Mouse (Mus musculus) stomach, embryonic 14.5 days (tissue): ENCODE measurements around the gene Pdx1. TPM values are rescaled to one million over a fixed set of nuclear protein-coding genes. Genes with fewer than 3 reads are reported as not detected.

ENCODE experiments used
- ATAC-seq: fragments of 200-750 bp; cut with Nextera tagmentation; 2 replicates; pipeline ENCODE4 v1.8.0; 2017; ENCODE audit warnings: low read depth, moderate TSS enrichment; ENCODE audit not compliant: insufficient number of reproducible peaks, insufficient read depth, low FRiP score
- H3K27ac ChIP-seq: fragments of 300-500 bp; sonication (generic); 2 replicates; pipeline ENCODE4 v1.5.1; 2014; ENCODE audit warnings: mild to moderate bottlenecking, low read length, moderate library complexity, mixed read lengths
- H3K27me3 ChIP-seq: fragments of 300-500 bp; sonication (generic); 2 replicates; pipeline ENCODE4 v1.6.1; 2014; ENCODE audit warnings: low read length, control low read depth, mixed read lengths; ENCODE audit not compliant: control insufficient read depth, insufficient read depth
- H3K36me3 ChIP-seq: fragments of 300-500 bp; sonication (generic); 2 replicates; pipeline ENCODE4 v1.6.1; 2014; ENCODE audit warnings: mild to moderate bottlenecking, control low read depth, low read length, moderate library complexity, mixed read lengths; ENCODE audit not compliant: control insufficient read depth, insufficient read depth
- H3K4me1 ChIP-seq: fragments of 300-500 bp; sonication (generic); 2 replicates; pipeline ENCODE4 v1.6.1; 2014; ENCODE audit warnings: low read length, control low read depth, mixed read lengths; ENCODE audit not compliant: control insufficient read depth, insufficient read depth
- H3K4me2 ChIP-seq: fragments of 300-500 bp; sonication (generic); replicated peaks from 2 replicates; pipeline ENCODE4 v1.6.1; 2014; ENCODE audit warnings: low read depth, low read length, control low read depth
- H3K4me3 ChIP-seq: fragments of 300-500 bp; sonication (generic); 2 replicates; pipeline ENCODE4 v1.5.1; 2014; ENCODE audit warnings: low read depth, low read length, control low read depth
- H3K9ac ChIP-seq: fragments of 300-500 bp; sonication (generic); replicated peaks from 2 replicates; pipeline ENCODE4 v1.6.1; 2014; ENCODE audit warnings: low read depth, mild to moderate bottlenecking, control low read depth, low read length, moderate library complexity, mixed read lengths
- H3K9me3 ChIP-seq: fragments of 300-500 bp; sonication (generic); 2 replicates; pipeline ENCODE4 v1.6.1; 2016; ENCODE audit warnings: low read depth, low read length, control low read depth; ENCODE audit not compliant: control insufficient read depth
- WGBS: fragments of 180-500 bp; shearing (Covaris S2); extraction: QIAGEN DNeasy Blood & Tissue Kit; methylation state at CpG from one replicate; pipeline ENCODE4 v1.1.7; 2014; 5-methylcytosine and 5-hydroxymethylcytosine counted together
- polyA plus RNA-seq: library from polyadenylated mRNA; unstranded; fragments of >200 nt; fragmentation: Nextera tagmentation; extraction: Ambion mirVana; gene quantifications from 2 replicates; pipeline ENCODE4 v1.2.1, GENCODE M21; 2014

Gene Pdx1
- polyA plus RNA-seq, 1 experiment from 2014 or later: 3.4 TPM

GRCm38 (mm10) chr5:147302746-147303400, 33.1 kb downstream of the Pdx1 start:
- Histone ChIP-seq H3K36me3 (no peaks in the 10 kb centered on the region), H3K9me3 (no peaks in the 10 kb centered on the region), H3K27ac (no peak overlapping the region), H3K9ac (no peak overlapping the region), H3K4me3 (no peak overlapping the region), H3K27me3 (peaks cover 87% of the 10 kb centered on the region), H3K4me2 (no peak overlapping the region), H3K4me1 (peaks cover 7% of the 10 kb centered on the region; the same call in 1 of the 2 replicates)
- WGBS: 12% methylated on average over 13 of the region's 13 CpGs
- ATAC-seq: no peak

- Histone ChIP-seq H3K4me1 (peaks cover 7% of the 10 kb centered on the region; the same call in 1 of the 2 replicates), H3K27me3 (peaks cover 90% of the 10 kb centered on the region), H3K9ac (no peak overlapping the region), H3K9me3 (no peaks in the 10 kb centered on the region), H3K4me3 (peak overlapping the region; percentile 7; the same call in 1 of the 2 replicates), H3K27ac (no peak overlapping the region), H3K4me2 (no peak overlapping the region), H3K36me3 (no peaks in the 10 kb centered on the region)
- ATAC-seq: no peak
- WGBS: under 1% methylated on average over 54 of the region's 54 CpGs
These were observed 34.8 kb downstream of the Pdx1 start for GRCm38 (mm10) chr5:147304276-147305155.

GRCm38 (mm10) chr5:147305166-147305565, 35.4 kb downstream of the Pdx1 start:
- peak overlapping the region; percentile 7; the same call in 1 of the 2 replicates for H3K4me3 ChIP-seq
- no peak for ATAC-seq

GRCm38 (mm10) chr5:147305856-147306637, 36.3 kb downstream of the Pdx1 start:
- H3K9ac ChIP-seq: no peak overlapping the region
- peak overlapping the region; percentile 17 for H3K4me3 ChIP-seq
- H3K27ac ChIP-seq: no peak overlapping the region
- H3K27me3 ChIP-seq: peaks cover 88% of the 10 kb centered on the region
- no peaks in the 10 kb centered on the region for H3K4me1 ChIP-seq
- no peaks in the 10 kb centered on the region for H3K9me3 ChIP-seq
- WGBS: under 1% methylated on average over 58 of the region's 58 CpGs
- ATAC-seq: no peak; the same call in 1 of the 2 replicates
- no peaks in the 10 kb centered on the region for H3K36me3 ChIP-seq
- peak overlapping the region; percentile 16; the same call in 1 of the 2 replicates for H3K4me2 ChIP-seq

More at GRCm38 (mm10) chr5:147305166-147305565, 35.4 kb downstream of the Pdx1 start:
- no peaks in the 10 kb centered on the region for H3K36me3 ChIP-seq
- no peaks in the 10 kb centered on the region for H3K9me3 ChIP-seq
- no peak overlapping the region for H3K27ac ChIP-seq
- H3K27me3 ChIP-seq: peaks cover 88% of the 10 kb centered on the region
- peaks cover under 1% of the 10 kb centered on the region; the same call in 1 of the 2 replicates for H3K4me1 ChIP-seq
- H3K9ac ChIP-seq: no peak overlapping the region
- H3K4me2 ChIP-seq: no peak overlapping the region
- 1% methylated on average over 16 of the region's 16 CpGs for WGBS

- Histone ChIP-seq H3K4me2 (peak within 1 kb of the TSS; percentile 16; the same call in 1 of the 2 replicates), H3K4me3 (peak within 1 kb of the TSS; percentile 17), H3K4me1 (no peaks in the 10 kb centered on the region), H3K9ac (no peak within 1 kb of the TSS), H3K27me3 (peaks cover 90% of the 10 kb centered on the region), H3K27ac (no peak within 1 kb of the TSS), H3K9me3 (no peaks in the 10 kb centered on the region), H3K36me3 (no peaks in the 10 kb centered on the region)
- ATAC-seq: no peak
- under 1% methylated on average over 63 of the region's 63 CpGs for WGBS
These were observed 37.1 kb downstream of the Pdx1 start, which contains the start of gene Cdx2 for GRCm38 (mm10) chr5:147306638-147307397. Gene Cdx2 (minus strand): TSS chr5:147307270.

- no peak for ATAC-seq
- 3% methylated on average over 12 of the region's 12 CpGs for WGBS
- H3K4me1 ChIP-seq: no peaks in the 10 kb centered on the region
- no peaks in the 10 kb centered on the region for H3K36me3 ChIP-seq
- H3K9ac ChIP-seq: no peak overlapping the region
- no peak overlapping the region for H3K27ac ChIP-seq
- H3K9me3 ChIP-seq: no peaks in the 10 kb centered on the region
- no peak overlapping the region for H3K4me3 ChIP-seq
- H3K4me2 ChIP-seq: no peak overlapping the region
- peaks cover 91% of the 10 kb centered on the region for H3K27me3 ChIP-seq
These were observed 37.6 kb downstream of the Pdx1 start for GRCm38 (mm10) chr5:147307398-147307785.

- no peaks in the 10 kb centered on the region for H3K36me3 ChIP-seq
- no peak overlapping the region for H3K4me3 ChIP-seq
- WGBS: 16% methylated on average over 9 of the region's 9 CpGs
- no peaks in the 10 kb centered on the region for H3K9me3 ChIP-seq
- no peak overlapping the region for H3K4me2 ChIP-seq
- no peak overlapping the region for H3K9ac ChIP-seq
- H3K27ac ChIP-seq: no peak overlapping the region
- H3K4me1 ChIP-seq: no peaks in the 10 kb centered on the region
- H3K27me3 ChIP-seq: peaks cover 91% of the 10 kb centered on the region
- no peak for ATAC-seq
These were observed 38.7 kb downstream of the Pdx1 start for GRCm38 (mm10) chr5:147308451-147308850.
